In genomic region chr11:3302792-3303191, GRCm38 (mm10) we compare ENCODE assay signal across 10 mouse cellular contexts. TPM values are rescaled to one million over a fixed set of nuclear protein-coding genes. Genes with fewer than 3 reads are reported as not detected.
DNase-seq lines count a peak whose midpoint lies in the region; ATAC-seq and TF ChIP-seq lines count a peak whose summit lies in the region.
"Had no signal": no experiment of that assay in that cellular context is flagged by ENCODE, and none has a peak within 500 bp of the region (broad histone marks: within the 10 kb centered on the region; RNA-seq: fewer than 3 reads in every experiment).

No protein-coding gene starts in this region.

- TF ChIP-seq CTCF in layer of hippocampus, adult 2 months (conservative IDR thresholded peaks at IDR 0.05): no peak
- TF ChIP-seq CTCF in stomach, postnatal 0 days (IDR thresholded peaks at IDR 0.05; ENCODE audit: low read depth): no peak
- no peak for TF ChIP-seq CTCF in midbrain, postnatal 0 days (IDR thresholded peaks at IDR 0.05)

- no peaks in the 10 kb centered on the region for H3K4me1 ChIP-seq in embryonic facial prominence, embryonic 14.5 days (ENCODE audit: control insufficient read depth, insufficient read depth, low read length)
- no peaks in the 10 kb centered on the region for H3K4me1 ChIP-seq in embryonic facial prominence, embryonic 10.5 days
- H3K4me1 ChIP-seq in stomach, postnatal 0 days (replicated peaks; ENCODE audit: control insufficient read depth, insufficient read depth): no peaks in the 10 kb centered on the region
- no peaks in the 10 kb centered on the region for H3K4me1 ChIP-seq in midbrain, postnatal 0 days (ENCODE audit: insufficient read depth, low read length)
- H3K4me1 ChIP-seq: forebrain, embryonic 13.5 days had no signal

- no peak for TF ChIP-seq EP300 in stomach, postnatal 0 days (optimal IDR thresholded peaks at IDR 0.05)

- H3K4me3 ChIP-seq in embryonic facial prominence, embryonic 14.5 days (ENCODE audit: low read depth, low read length): no peak overlapping the region
- H3K4me3 ChIP-seq in embryonic facial prominence, embryonic 10.5 days: no peak overlapping the region
- H3K4me3 ChIP-seq in layer of hippocampus, adult 2 months: no peak overlapping the region
- no peak overlapping the region for H3K4me3 ChIP-seq in stomach, postnatal 0 days (ENCODE audit: low read depth, low read length)
- H3K4me3 ChIP-seq in midbrain, postnatal 0 days (ENCODE audit: low read depth, low read length): no peak overlapping the region
- H3K4me3 ChIP-seq: forebrain, embryonic 13.5 days had no signal

- H3K9me3 ChIP-seq in embryonic facial prominence, embryonic 14.5 days (ENCODE audit: control insufficient read depth, low read length): no peaks in the 10 kb centered on the region
- no peaks in the 10 kb centered on the region for H3K9me3 ChIP-seq in embryonic facial prominence, embryonic 10.5 days
- H3K9me3 ChIP-seq in stomach, postnatal 0 days (ENCODE audit: control insufficient read depth, low read length): no peaks in the 10 kb centered on the region
- H3K9me3 ChIP-seq in midbrain, postnatal 0 days (ENCODE audit: low read length): no peaks in the 10 kb centered on the region
- H3K9me3 ChIP-seq: forebrain, embryonic 13.5 days had no signal

- H3K27ac ChIP-seq in embryonic facial prominence, embryonic 14.5 days (replicated peaks; ENCODE audit: low read depth, low read length): no peak overlapping the region
- H3K27ac ChIP-seq in embryonic facial prominence, embryonic 10.5 days (replicated peaks): no peak overlapping the region
- peak overlapping the region; percentile 55 for H3K27ac ChIP-seq in layer of hippocampus, adult 2 months
- no peak overlapping the region for H3K27ac ChIP-seq in stomach, postnatal 0 days (replicated peaks)
- H3K27ac ChIP-seq in midbrain, postnatal 0 days (ENCODE audit: low read depth, low read length): no peak overlapping the region
- H3K27ac ChIP-seq: forebrain, embryonic 13.5 days had no signal

- whole genome bisulfite sequencing in embryonic facial prominence, embryonic 14.5 days: 68% methylated on average over 4 of the region's 4 CpGs
- 86% methylated on average over 4 of the region's 4 CpGs for WGBS in embryonic facial prominence, embryonic 10.5 days
- 48% methylated on average over 4 of the region's 4 CpGs for WGBS in stomach, postnatal 0 days
- WGBS in midbrain, postnatal 0 days: 82% methylated on average over 4 of the region's 4 CpGs

- H3K36me3 ChIP-seq in embryonic facial prominence, embryonic 14.5 days (ENCODE audit: control insufficient read depth, insufficient read depth, low read length): peaks cover 100% of the 10 kb centered on the region
- H3K36me3 ChIP-seq in embryonic facial prominence, embryonic 10.5 days (replicated peaks): peaks cover 100% of the 10 kb centered on the region
- peaks cover 47% of the 10 kb centered on the region for H3K36me3 ChIP-seq in stomach, postnatal 0 days (ENCODE audit: control insufficient read depth, insufficient read depth, low read length)
- peaks cover 71% of the 10 kb centered on the region for H3K36me3 ChIP-seq in midbrain, postnatal 0 days (ENCODE audit: insufficient read depth, low read length)

- ATAC-seq in embryonic facial prominence, embryonic 14.5 days (ENCODE audit: low read depth): peak; percentile 13; the same call in 1 of the 2 replicates
- 0 out of 2 replicates have a peak, but pooled peaks have one; percentile 27 for ATAC-seq in stomach, postnatal 0 days (ENCODE audit: low FRiP score, low TSS enrichment)
- no peak for ATAC-seq in midbrain, postnatal 0 days (ENCODE audit: low FRiP score)
- ATAC-seq: forebrain, embryonic 13.5 days had no signal

- H3K4me2 ChIP-seq in embryonic facial prominence, embryonic 14.5 days (ENCODE audit: low read depth, low read length): no peak overlapping the region
- no peak overlapping the region for H3K4me2 ChIP-seq in stomach, postnatal 0 days (replicated peaks; ENCODE audit: low read depth)
- H3K4me2 ChIP-seq in midbrain, postnatal 0 days (ENCODE audit: low read depth, low read length, poor library complexity, severe bottlenecking): no peak overlapping the region
- H3K4me2 ChIP-seq: forebrain, embryonic 13.5 days had no signal

- no peaks in the 10 kb centered on the region for H3K27me3 ChIP-seq in embryonic facial prominence, embryonic 14.5 days (replicated peaks; ENCODE audit: control insufficient read depth, insufficient read depth, low read length)
- H3K27me3 ChIP-seq in embryonic facial prominence, embryonic 10.5 days (replicated peaks; ENCODE audit: low read depth, poor library complexity, severe bottlenecking): no peaks in the 10 kb centered on the region
- no peaks in the 10 kb centered on the region for H3K27me3 ChIP-seq in stomach, postnatal 0 days (ENCODE audit: control insufficient read depth, insufficient read depth, low read length)
- no peaks in the 10 kb centered on the region for H3K27me3 ChIP-seq in midbrain, postnatal 0 days (ENCODE audit: insufficient read depth, low read length)
- H3K27me3 ChIP-seq: forebrain, embryonic 13.5 days had no signal

- H3K9ac ChIP-seq in embryonic facial prominence, embryonic 14.5 days (ENCODE audit: low read depth, low read length): no peak overlapping the region
- H3K9ac ChIP-seq in stomach, postnatal 0 days (ENCODE audit: low read length): no peak overlapping the region
- H3K9ac ChIP-seq in midbrain, postnatal 0 days (replicated peaks; ENCODE audit: low read length, poor library complexity, severe bottlenecking): no peak overlapping the region
- H3K9ac ChIP-seq: forebrain, embryonic 13.5 days had no signal

- DNase-seq in embryonic facial prominence, embryonic 14.5 days (ENCODE audit: low spot score): peak; percentile 75
- DNase-seq in embryonic facial prominence, embryonic 10.5 days (ENCODE audit: low spot score): no peak
- DNase-seq in layer of hippocampus, adult 2 months (ENCODE audit: low spot score in 2 of 2): no peak
- no peak for DNase-seq in layer of hippocampus, adult 8-10 months (ENCODE audit: low spot score in 2 of 2)
- DNase-seq in kidney, postnatal 36 days: peak; percentile 49 to 78
- DNase-seq in stomach, postnatal 0 days (ENCODE audit: low spot score): no peak
- DNase-seq in midbrain, postnatal 0 days (ENCODE audit: low spot score): no peak
- DNase-seq in spleen, postnatal 4 days (ENCODE audit: low spot score in 2 of 2): no peak
- DNase-seq: retina, postnatal 1 day had no signal

RNA-seq across cellular contexts. Expression of gene Patz1, which starts 14.1 kb away (rescaled TPM):
- 35.3 and 41.0 TPM in 2 replicates for polyA plus RNA-seq in embryonic facial prominence, embryonic 14.5 days (2014; fragmentation: Nextera tagmentation; extraction: Ambion mirVana)
- 91.5 and 96.8 TPM in 2 replicates for polyA plus RNA-seq in embryonic facial prominence, embryonic 10.5 days (2016; fragmentation: Nextera tagmentation; extraction: Ambion mirVana)
- 10 to 100 TPM; 55.5 to 56.6 TPM for total RNA-seq in layer of hippocampus, adult 2 months (2021)
- total RNA-seq in layer of hippocampus, adult 8-10 months (2022): 10 to 100 TPM; 53.5 to 58.4 (median 56.7) TPM
- 12.2 and 14.1 TPM in 2 replicates for polyA plus RNA-seq in stomach, postnatal 0 days (2015; fragmentation: Nextera tagmentation; extraction: Ambion mirVana)
- total RNA-seq in midbrain, postnatal 0 days (2014; rRNA removed): 79.3 and 81.3 TPM in 2 replicates
- polyA plus RNA-seq in midbrain, postnatal 0 days (2015; fragmentation: Nextera tagmentation; extraction: Ambion mirVana): 36.3 and 39.3 TPM in 2 replicates

RNA-seq across cellular contexts. Expression of gene Pik3ip1, which starts 27.4 kb away (rescaled TPM):
- 14.4 and 16.2 TPM in 2 replicates for polyA plus RNA-seq in embryonic facial prominence, embryonic 14.5 days (2014; fragmentation: Nextera tagmentation; extraction: Ambion mirVana)
- polyA plus RNA-seq in embryonic facial prominence, embryonic 10.5 days (2016; fragmentation: Nextera tagmentation; extraction: Ambion mirVana): 7.3 and 11.2 TPM in 2 replicates
- total RNA-seq in layer of hippocampus, adult 2 months (2021): 10 to 100 TPM; 35.9 to 41.5 TPM
- 10 to 100 TPM; 38.2 to 53.1 (median 46.4) TPM for total RNA-seq in layer of hippocampus, adult 8-10 months (2022)
- polyA plus RNA-seq in stomach, postnatal 0 days (2015; fragmentation: Nextera tagmentation; extraction: Ambion mirVana): 8.9 and 9.0 TPM in 2 replicates
- 42.5 and 43.4 TPM in 2 replicates for total RNA-seq in midbrain, postnatal 0 days (2014; rRNA removed)
- 34.7 and 37.5 TPM in 2 replicates for polyA plus RNA-seq in midbrain, postnatal 0 days (2015; fragmentation: Nextera tagmentation; extraction: Ambion mirVana)

RNA-seq across cellular contexts. Expression of gene Drg1, which starts 36.6 kb away (rescaled TPM):
- polyA plus RNA-seq in embryonic facial prominence, embryonic 14.5 days (2014; fragmentation: Nextera tagmentation; extraction: Ambion mirVana): 177 and 190 TPM in 2 replicates
- 287 and 303 TPM in 2 replicates for polyA plus RNA-seq in embryonic facial prominence, embryonic 10.5 days (2016; fragmentation: Nextera tagmentation; extraction: Ambion mirVana)
- 10 to 100 TPM; 91.7 to 98.9 TPM for total RNA-seq in layer of hippocampus, adult 2 months (2021)
- 100 to 1,000 TPM in 2 of 4 experiments, 10 to 100 TPM in 2; 89.3 to 113 (median 99.1) TPM for total RNA-seq in layer of hippocampus, adult 8-10 months (2022)
- 103 and 109 TPM in 2 replicates for polyA plus RNA-seq in stomach, postnatal 0 days (2015; fragmentation: Nextera tagmentation; extraction: Ambion mirVana)
- 80.6 and 93.1 TPM in 2 replicates for total RNA-seq in midbrain, postnatal 0 days (2014; rRNA removed)
- polyA plus RNA-seq in midbrain, postnatal 0 days (2015; fragmentation: Nextera tagmentation; extraction: Ambion mirVana): 183 and 190 TPM in 2 replicates

Comparison
In these comparisons a context has a peak if more than half of its experiments do, and no peak if none do; other contexts are left out.
1. DNase-seq: peak in embryonic facial prominence, embryonic 14.5 days (single experiment) and kidney, postnatal 36 days (2 of 2); none in embryonic facial prominence, embryonic 10.5 days (single experiment), layer of hippocampus, adult 2 months (0 of 2), layer of hippocampus, adult 8-10 months (0 of 2), stomach, postnatal 0 days (single experiment), midbrain, postnatal 0 days (single experiment) and spleen, postnatal 4 days (0 of 2).